Mouse (Mus musculus): ENCODE measurements around the gene Slc6a16.

- TF ChIP-seq GATA1 (IDR thresholded peaks at IDR 0.05; ENCODE audit: borderline replicate concordance, low read length) (no peak), POLR2AphosphoS5 (IDR thresholded peaks at IDR 0.05; ENCODE audit: insufficient replicate concordance, low read depth, low read length) (no peak), CTCF (IDR thresholded peaks at IDR 0.05; ENCODE audit: low read depth, low read length) (no peak), TAL1 (conservative IDR thresholded peaks at IDR 0.05; ENCODE audit: low read depth, low read length) (no peak), GATA2 (IDR thresholded peaks at IDR 0.05; ENCODE audit: borderline replicate concordance, low read depth, low read length) (no peak)
Observed at GRCm38 (mm10) chr7:45237747-45238699, 2.9 kb upstream of the Slc6a16 start.

All from G1E (cell line).